Mouse (Mus musculus) forebrain, postnatal 0 days (tissue): Measurements from ENCODE around the gene Opalin. TPM values are rescaled to one million over a fixed set of nuclear protein-coding genes. Genes with fewer than 3 reads are reported as not detected.
A peak's percentile ranks its signal among the peaks of the same experiment; 100 is the strongest.

Experiments
- ATAC-seq: fragments of 200-750 bp; cut with Nextera tagmentation; 2 replicates; pipeline ENCODE4 v1.8.0; 2017; ENCODE audit warnings: mild to moderate bottlenecking, moderate library complexity
- DNase-seq: peaks from one replicate; pipeline ENCODE4 v3.0.0-alpha.2; 2015
- H3K27ac ChIP-seq: fragments of 300-500 bp; sonication (generic); 2 replicates; pipeline ENCODE4 v1.5.1; 2014; ENCODE audit warnings: low read depth, mild to moderate bottlenecking, antibody characterized with exemption, low read length, moderate library complexity, mixed read lengths
- H3K27me3 ChIP-seq: fragments of 300-500 bp; sonication (generic); 2 replicates; pipeline ENCODE4 v1.6.1; 2014; ENCODE audit warnings: mild to moderate bottlenecking, low read length, mixed read lengths; ENCODE audit not compliant: insufficient read depth
- H3K36me3 ChIP-seq: fragments of 300-500 bp; sonication (generic); 2 replicates; pipeline ENCODE4 v1.6.1; 2014; ENCODE audit warnings: mild to moderate bottlenecking, moderate library complexity; ENCODE audit not compliant: insufficient read depth
- H3K4me1 ChIP-seq: fragments of 300-500 bp; sonication (generic); 2 replicates; pipeline ENCODE4 v1.6.1; 2014; ENCODE audit warnings: antibody characterized with exemption; ENCODE audit not compliant: insufficient read depth
- H3K4me2 ChIP-seq: fragments of 300-500 bp; sonication (generic); 2 replicates; pipeline ENCODE4 v1.6.1; 2014; ENCODE audit warnings: low read depth, mild to moderate bottlenecking, moderate library complexity
- H3K4me3 ChIP-seq: fragments of 300-500 bp; sonication (generic); 2 replicates; pipeline ENCODE4 v1.5.1; 2014; ENCODE audit warnings: low read depth, low read length, mixed read lengths
- H3K9ac ChIP-seq: fragments of 300-500 bp; sonication (generic); 2 replicates; pipeline ENCODE4 v1.6.1; 2014; ENCODE audit warnings: mild to moderate bottlenecking
- H3K9me3 ChIP-seq: fragments of 300-500 bp; sonication (generic); 2 replicates; pipeline ENCODE4 v1.6.1; 2016; ENCODE audit warnings: low read length
- CTCF ChIP-seq: sonication (generic); IDR thresholded peaks from 2 replicates; pipeline ENCODE4 v1.5.1; 2016; ENCODE audit warnings: antibody characterized with exemption, control low read depth, low read depth
- WGBS: fragments of 180-500 bp; shearing (Covaris S2); extraction: QIAGEN DNeasy Blood & Tissue Kit; methylation state at CpG from one replicate; pipeline ENCODE4 v1.1.7; 2014; 5-methylcytosine and 5-hydroxymethylcytosine counted together
- polyA plus RNA-seq: library from polyadenylated mRNA; unstranded; fragments of >200 nt; fragmentation: Nextera tagmentation; extraction: Ambion mirVana; gene quantifications from 2 replicates; pipeline ENCODE4 v1.2.1, GENCODE M21; 2015
- total RNA-seq: library from RNA; depleted of rRNA; stranded (reverse); fragments of >200 nt; gene quantifications from 2 replicates; pipeline ENCODE4 v1.2.3, GENCODE M21; 2014

Gene Opalin
- total and polyA plus RNA-seq, 2 experiments from 2014 or later = not detected

- 28% methylated on average over 6 of the region's 6 CpGs for WGBS
- no peak overlapping the region for H3K4me3 ChIP-seq
- no peak for ATAC-seq
- H3K9ac ChIP-seq = no peak overlapping the region
- H3K4me2 ChIP-seq = no peak overlapping the region
- no peaks in the 10 kb centered on the region for H3K36me3 ChIP-seq
- H3K9me3 ChIP-seq = no peaks in the 10 kb centered on the region
- no peak overlapping the region for H3K27ac ChIP-seq
- no peak for TF ChIP-seq CTCF
- no peak for DNase-seq
- H3K27me3 ChIP-seq = no peaks in the 10 kb centered on the region; the same call in 1 of the 2 replicates
- peaks cover 9% of the 10 kb centered on the region; the same call in 1 of the 2 replicates for H3K4me1 ChIP-seq
Observed at GRCm38 (mm10) chr19:41112609-41113008, 35.7 kb upstream of the Opalin start.

DNA sequence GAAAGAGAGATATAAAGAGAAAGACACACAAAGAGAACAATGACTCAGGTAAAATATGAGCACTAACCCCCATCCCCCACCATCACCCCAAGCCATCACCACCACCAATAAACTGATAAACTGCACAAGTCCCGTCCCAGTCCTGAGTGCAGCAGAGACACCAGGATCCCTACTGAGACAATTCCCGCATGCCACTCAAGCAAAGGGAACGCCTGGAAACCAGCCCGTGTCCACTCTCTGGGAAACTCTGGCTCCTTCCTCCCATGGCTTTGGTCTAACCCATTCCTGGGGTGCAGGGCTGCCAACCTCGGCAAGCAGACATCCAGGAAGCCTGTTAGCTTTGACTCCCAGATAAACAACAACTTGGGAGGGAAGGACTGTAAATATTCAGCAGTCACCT, 33.1 kb upstream of the Opalin start:
- WGBS = 24% methylated on average over 5 of the region's 5 CpGs
- Histone ChIP-seq H3K4me1 (peaks cover 9% of the 10 kb centered on the region; the same call in 1 of the 2 replicates), H3K9ac (no peak overlapping the region), H3K4me3 (no peak overlapping the region), H3K36me3 (no peaks in the 10 kb centered on the region), H3K27me3 (peaks cover 6% of the 10 kb centered on the region; the same call in 1 of the 2 replicates), H3K4me2 (no peak overlapping the region), H3K9me3 (no peaks in the 10 kb centered on the region), H3K27ac (no peak overlapping the region)
- no peak for TF ChIP-seq CTCF
- ATAC-seq = no peak
- DNase-seq = no peak

- H3K4me2 ChIP-seq = peak overlapping the region; percentile 17; the same call in 1 of the 2 replicates
Observed at GRCm38 (mm10) chr19:41109496-41109895, 32.6 kb upstream of the Opalin start.

GRCm38 (mm10) chr19:41108666-41109065, 31.8 kb upstream of the Opalin start:
- ATAC-seq (no peak), DNase-seq (no peak)
- Histone ChIP-seq H3K36me3 (no peaks in the 10 kb centered on the region), H3K4me1 (peaks cover 7% of the 10 kb centered on the region; the same call in 1 of the 2 replicates), H3K27ac (no peak overlapping the region), H3K4me2 (no peak overlapping the region), H3K4me3 (no peak overlapping the region), H3K9me3 (no peaks in the 10 kb centered on the region), H3K27me3 (peaks cover 6% of the 10 kb centered on the region; the same call in 1 of the 2 replicates), H3K9ac (no peak overlapping the region)
- WGBS = 26% methylated on average over 7 of the region's 7 CpGs
- no peak for TF ChIP-seq CTCF

More at GRCm38 (mm10) chr19:41109496-41109895, 32.6 kb upstream of the Opalin start:
- Histone ChIP-seq H3K36me3 (no peaks in the 10 kb centered on the region), H3K27ac (no peak overlapping the region), H3K27me3 (peaks cover 6% of the 10 kb centered on the region; the same call in 1 of the 2 replicates), H3K4me1 (peaks cover 9% of the 10 kb centered on the region; the same call in 1 of the 2 replicates), H3K4me3 (no peak overlapping the region), H3K9ac (no peak overlapping the region), H3K9me3 (no peaks in the 10 kb centered on the region)
- peak; percentile 77 for DNase-seq
- no peak for TF ChIP-seq CTCF
- WGBS = 11% methylated on average over 8 of the region's 8 CpGs
- peak; percentile 37 for ATAC-seq

GRCm38 (mm10) chr19:41107530-41107929, 30.6 kb upstream of the Opalin start:
- H3K4me2 ChIP-seq = no peak overlapping the region
- 75% methylated on average over 8 of the region's 8 CpGs for WGBS
- ATAC-seq = no peak
- TF ChIP-seq CTCF = no peak
- no peak overlapping the region for H3K4me3 ChIP-seq
- peaks cover 6% of the 10 kb centered on the region; the same call in 1 of the 2 replicates for H3K27me3 ChIP-seq
- DNase-seq = no peak
- no peaks in the 10 kb centered on the region for H3K36me3 ChIP-seq
- H3K9me3 ChIP-seq = no peaks in the 10 kb centered on the region
- peaks cover 7% of the 10 kb centered on the region; the same call in 1 of the 2 replicates for H3K4me1 ChIP-seq
- H3K9ac ChIP-seq = no peak overlapping the region
- no peak overlapping the region for H3K27ac ChIP-seq

DNA sequence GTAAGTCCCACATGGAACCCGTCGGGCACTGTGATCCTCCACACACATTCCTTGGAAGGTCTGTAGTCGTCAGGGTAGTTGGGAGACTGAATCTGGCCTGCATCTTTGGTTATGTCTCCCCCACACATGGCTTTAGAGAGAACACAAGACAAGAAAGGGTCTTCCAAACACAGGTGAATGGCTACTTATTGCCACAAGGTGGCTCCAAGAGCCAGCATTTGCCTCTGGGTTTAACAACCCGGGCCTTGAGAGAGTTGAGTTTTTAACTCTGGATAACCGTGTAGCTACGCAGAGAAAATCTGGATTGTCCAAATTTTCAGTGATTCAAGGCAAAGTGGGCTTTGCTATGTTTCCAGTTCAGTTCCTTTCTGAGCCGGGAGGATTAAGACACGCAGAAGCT, 28.0 kb upstream of the Opalin start:
- no peaks in the 10 kb centered on the region for H3K9me3 ChIP-seq
- no peak overlapping the region for H3K4me3 ChIP-seq
- peaks cover 13% of the 10 kb centered on the region for H3K4me1 ChIP-seq
- H3K36me3 ChIP-seq = no peaks in the 10 kb centered on the region
- peak; percentile 84 for TF ChIP-seq CTCF
- no peak overlapping the region for H3K4me2 ChIP-seq
- ATAC-seq = peak; percentile 37
- DNase-seq = peak; percentile 86
- WGBS = 30% methylated on average over 8 of the region's 8 CpGs
- peaks cover 6% of the 10 kb centered on the region; the same call in 1 of the 2 replicates for H3K27me3 ChIP-seq
- H3K27ac ChIP-seq = no peak overlapping the region
- no peak overlapping the region for H3K9ac ChIP-seq

GRCm38 (mm10) chr19:41101390-41101789, 24.5 kb upstream of the Opalin start:
- DNase-seq (peak; percentile 91), ATAC-seq (peak; percentile 94)
- 29% methylated on average over 8 of the region's 8 CpGs for WGBS

More at GRCm38 (mm10) chr19:41101390-41101789, 24.5 kb upstream of the Opalin start:
- Histone ChIP-seq H3K4me3 (no peak overlapping the region), H3K27me3 (no peaks in the 10 kb centered on the region), H3K27ac (no peak overlapping the region), H3K4me2 (no peak overlapping the region), H3K36me3 (no peaks in the 10 kb centered on the region), H3K9ac (no peak overlapping the region), H3K4me1 (peaks cover 6% of the 10 kb centered on the region; the same call in 1 of the 2 replicates), H3K9me3 (no peaks in the 10 kb centered on the region)
- no peak for TF ChIP-seq CTCF
